Mouse (Mus musculus) liver, embryonic 12.5 days (tissue): ENCODE data around the gene Spint4. TPM values are rescaled to one million over a fixed set of nuclear protein-coding genes. Genes with fewer than 3 reads are reported as not detected.

ENCODE experiments used
- ATAC-seq: fragments of 200-750 bp; cut with Nextera tagmentation; 2 replicates; pipeline ENCODE4 v1.8.0; 2017; ENCODE audit warnings: moderate number of reproducible peaks, mild to moderate bottlenecking, moderate library complexity
- H3K27ac ChIP-seq: fragments of 300-500 bp; sonication (generic); 2 replicates; pipeline ENCODE4 v1.5.1; 2016; ENCODE audit warnings: mild to moderate bottlenecking
- H3K27me3 ChIP-seq: fragments of 300-500 bp; sonication (generic); replicated peaks from 2 replicates; pipeline ENCODE4 v1.6.1; 2016; ENCODE audit warnings: mild to moderate bottlenecking, moderate library complexity
- H3K36me3 ChIP-seq: fragments of 300-500 bp; sonication (generic); 2 replicates; pipeline ENCODE4 v1.6.1; 2016; ENCODE audit warnings: mild to moderate bottlenecking, moderate library complexity
- H3K4me1 ChIP-seq: fragments of 300-500 bp; sonication (generic); 2 replicates; pipeline ENCODE4 v1.6.1; 2016
- H3K4me2 ChIP-seq: fragments of 300-500 bp; sonication (generic); 2 replicates; pipeline ENCODE4 v1.6.1; 2016; ENCODE audit warnings: mild to moderate bottlenecking, moderate library complexity
- H3K4me3 ChIP-seq: fragments of 300-500 bp; sonication (generic); 2 replicates; pipeline ENCODE4 v1.5.1; 2016; ENCODE audit warnings: mild to moderate bottlenecking, moderate library complexity
- H3K9ac ChIP-seq: fragments of 300-500 bp; sonication (generic); 2 replicates; pipeline ENCODE4 v1.6.1; 2016; ENCODE audit warnings: mild to moderate bottlenecking, moderate library complexity
- H3K9me3 ChIP-seq: fragments of 300-500 bp; sonication (generic); replicated peaks from 2 replicates; pipeline ENCODE4 v1.6.1; 2016; ENCODE audit warnings: mild to moderate bottlenecking, moderate library complexity
- WGBS: fragments of 180-500 bp; shearing (Covaris S2); methylation state at CpG from one replicate; pipeline ENCODE4 v1.1.7; 2016; ENCODE audit not compliant: insufficient replicate concordance; 5-methylcytosine and 5-hydroxymethylcytosine counted together
- polyA plus RNA-seq: library from polyadenylated mRNA; unstranded; fragments of >200 nt; fragmentation: Nextera tagmentation; extraction: Ambion mirVana; gene quantifications from 2 replicates; pipeline ENCODE4 v1.2.1, GENCODE M21; 2016

Spint4 gene
- polyA plus RNA-seq, 1 experiment from 2014 or later, result not detected

- Histone ChIP-seq H3K4me1 (no peaks in the 10 kb centered on the region; the same call in 1 of the 2 replicates), H3K27ac (no peak overlapping the region), H3K9ac (no peak overlapping the region), H3K27me3 (peaks cover 31% of the 10 kb centered on the region), H3K9me3 (no peaks in the 10 kb centered on the region), H3K36me3 (no peaks in the 10 kb centered on the region), H3K4me3 (no peak overlapping the region), H3K4me2 (no peak overlapping the region)
- no peak for ATAC-seq
- 73% methylated on average over 5 of the region's 5 CpGs for WGBS
Measured at GRCm38 (mm10) chr2:164735446-164735845, 37.1 kb downstream of the Spint4 start.

GRCm38 (mm10) chr2:164737377-164738090, 39.2 kb downstream of the Spint4 start:
- no peak overlapping the region for H3K9ac ChIP-seq
- H3K4me1 ChIP-seq, result no peaks in the 10 kb centered on the region; the same call in 1 of the 2 replicates
- peaks cover 34% of the 10 kb centered on the region for H3K27me3 ChIP-seq
- WGBS, result 44% methylated on average over 3 of the region's 3 CpGs
- no peaks in the 10 kb centered on the region for H3K9me3 ChIP-seq
- no peak overlapping the region for H3K27ac ChIP-seq
- no peak overlapping the region for H3K4me3 ChIP-seq
- ATAC-seq, result no peak
- H3K4me2 ChIP-seq, result no peak overlapping the region
- H3K36me3 ChIP-seq, result no peaks in the 10 kb centered on the region

GRCm38 (mm10) chr2:164739876-164740275, 41.6 kb downstream of the Spint4 start:
- Histone ChIP-seq H3K9ac (no peak overlapping the region), H3K27me3 (peaks cover 44% of the 10 kb centered on the region), H3K4me3 (no peak overlapping the region), H3K9me3 (no peaks in the 10 kb centered on the region), H3K36me3 (no peaks in the 10 kb centered on the region), H3K27ac (no peak overlapping the region), H3K4me2 (no peak overlapping the region), H3K4me1 (peaks cover 9% of the 10 kb centered on the region)
- WGBS, result 62% methylated on average over 7 of the region's 7 CpGs
- no peak for ATAC-seq

- no peak for ATAC-seq
- peaks cover 30% of the 10 kb centered on the region for H3K27me3 ChIP-seq
- peak overlapping the region; percentile 92 for H3K4me2 ChIP-seq
- WGBS, result 48% methylated on average over 13 of the region's 13 CpGs
- H3K9ac ChIP-seq, result peak overlapping the region; percentile 95
- H3K9me3 ChIP-seq, result no peaks in the 10 kb centered on the region
- peak overlapping the region; percentile 94 for H3K4me3 ChIP-seq
- H3K4me1 ChIP-seq, result peaks cover 40% of the 10 kb centered on the region
- H3K36me3 ChIP-seq, result peaks cover 28% of the 10 kb centered on the region
- no peak overlapping the region for H3K27ac ChIP-seq
Measured at GRCm38 (mm10) chr2:164744987-164745386, 46.7 kb downstream of the Spint4 start.

GRCm38 (mm10) chr2:164745843-164746479, 47.7 kb downstream of the Spint4 start, which contains the start of the genes Wfdc3 and Dnttip1:
TSS of gene Wfdc3 (minus strand) at chr2:164745931.
TSS of gene Dnttip1 (plus strand) at chr2:164745983.
- Histone ChIP-seq H3K4me2 (peak within 1 kb of the TSS; percentile 92), H3K9me3 (no peaks in the 10 kb centered on the region), H3K9ac (peak within 1 kb of the TSS; percentile 95), H3K27me3 (peaks cover 27% of the 10 kb centered on the region), H3K4me1 (peaks cover 40% of the 10 kb centered on the region), H3K36me3 (peaks cover 37% of the 10 kb centered on the region), H3K27ac (peak within 1 kb of the TSS; percentile 90), H3K4me3 (peak within 1 kb of the TSS; percentile 94)
- ATAC-seq, result peak; percentile 86
- 1% methylated on average over 65 of the region's 70 CpGs for WGBS

- Histone ChIP-seq H3K27me3 (peaks cover 22% of the 10 kb centered on the region), H3K9me3 (no peaks in the 10 kb centered on the region), H3K4me1 (peaks cover 40% of the 10 kb centered on the region), H3K36me3 (peaks cover 45% of the 10 kb centered on the region), H3K4me2 (peak overlapping the region; percentile 92), H3K4me3 (peak overlapping the region; percentile 94), H3K27ac (peak overlapping the region; percentile 90), H3K9ac (peak overlapping the region; percentile 95)
- WGBS, result 31% methylated on average over 8 of the region's 8 CpGs
- peak; percentile 44 for ATAC-seq
Measured at GRCm38 (mm10) chr2:164746693-164747092, 48.4 kb downstream of the Spint4 start.

GRCm38 (mm10) chr2:164748191-164748590, 49.9 kb downstream of the Spint4 start:
- ATAC-seq, result peak; percentile 40; the same call in 1 of the 2 replicates

GRCm38 (mm10) chr2:164748991-164749390, 50.7 kb downstream of the Spint4 start:
- H3K9ac ChIP-seq, result no peak overlapping the region
- peaks cover 4% of the 10 kb centered on the region; the same call in 1 of the 2 replicates for H3K27me3 ChIP-seq
- no peak overlapping the region for H3K4me2 ChIP-seq
- no peaks in the 10 kb centered on the region for H3K9me3 ChIP-seq
- H3K27ac ChIP-seq, result peak overlapping the region; percentile 52; the same call in 1 of the 2 replicates
- no peak for ATAC-seq
- peaks cover 34% of the 10 kb centered on the region for H3K4me1 ChIP-seq
- H3K4me3 ChIP-seq, result no peak overlapping the region
- H3K36me3 ChIP-seq, result peaks cover 68% of the 10 kb centered on the region
- 79% methylated on average over 6 of the region's 6 CpGs for WGBS

More at GRCm38 (mm10) chr2:164748191-164748590, 49.9 kb downstream of the Spint4 start:
- Histone ChIP-seq H3K27ac (peak overlapping the region; percentile 52), H3K36me3 (peaks cover 60% of the 10 kb centered on the region), H3K4me1 (peaks cover 40% of the 10 kb centered on the region), H3K4me3 (no peak overlapping the region), H3K27me3 (peaks cover 12% of the 10 kb centered on the region), H3K9ac (peak overlapping the region; percentile 32; the same call in 1 of the 2 replicates), H3K4me2 (peak overlapping the region; percentile 92), H3K9me3 (no peaks in the 10 kb centered on the region)
- 72% methylated on average over 4 of the region's 4 CpGs for WGBS

Other genes starting within 250 kb of the Spint4 start
- 36.1 and 37.9 TPM in 2 replicates for gene Sys1, start 241.5 kb upstream of the Spint4 start, polyA plus RNA-seq
- 4.7 and 5.2 TPM in 2 replicates for gene Gm20458, start 237.5 kb upstream of the Spint4 start, polyA plus RNA-seq
- not detected in 2 replicates for gene Trp53tg5, start 224.8 kb upstream of the Spint4 start, polyA plus RNA-seq
- gene Dbndd2, start 212.4 kb upstream of the Spint4 start, polyA plus RNA-seq, result 0.94 and 1.7 TPM in 2 replicates
- gene Pigt, start 201.0 kb upstream of the Spint4 start, polyA plus RNA-seq, result 29.7 and 30.3 TPM in 2 replicates
- gene Wfdc2, start 136.1 kb upstream of the Spint4 start, polyA plus RNA-seq, result 2.1 and 3.2 TPM in 2 replicates
- gene Spint3, start 125.0 kb upstream of the Spint4 start, polyA plus RNA-seq, result not detected in 2 replicates
- 0.26 TPM in 1 of 2 replicates, not detected in the other for gene Wfdc6a, start 113.1 kb upstream of the Spint4 start, polyA plus RNA-seq
- not detected in 2 replicates for gene Eppin, start 104.9 kb upstream of the Spint4 start, polyA plus RNA-seq
- not detected in 2 replicates for gene Wfdc6b, start 85.0 kb upstream of the Spint4 start, polyA plus RNA-seq
- gene Wfdc8, start 84.9 kb upstream of the Spint4 start, polyA plus RNA-seq, result not detected in 2 replicates
- not detected in 2 replicates for gene Wfdc16, start 59.7 kb upstream of the Spint4 start, polyA plus RNA-seq
- gene Wfdc10, start 42.5 kb upstream of the Spint4 start, polyA plus RNA-seq, result not detected in 2 replicates
- gene Wfdc9, start 41.9 kb upstream of the Spint4 start, polyA plus RNA-seq, result not detected in 2 replicates
- gene Wfdc11, start 24.4 kb upstream of the Spint4 start, polyA plus RNA-seq, result not detected in 2 replicates
- gene Wfdc13, start 13.4 kb upstream of the Spint4 start, polyA plus RNA-seq, result not detected in 2 replicates
- not detected in 2 replicates for gene Spint5, start 16.8 kb downstream of the Spint4 start, polyA plus RNA-seq
- gene Wfdc3, start 47.4 kb downstream of the Spint4 start, polyA plus RNA-seq, result 0.48 and 0.93 TPM in 2 replicates
- 56.9 and 61.0 TPM in 2 replicates for gene Dnttip1, start 47.5 kb downstream of the Spint4 start, polyA plus RNA-seq
- 669 and 687 TPM in 2 replicates for gene Ube2c, start 71.4 kb downstream of the Spint4 start, polyA plus RNA-seq
- gene Tnnc2, start 81.5 kb downstream of the Spint4 start, polyA plus RNA-seq, result 0.66 and 1.8 TPM in 2 replicates
- 5.5 TPM in 2 replicates for gene Snx21, start 87.3 kb downstream of the Spint4 start, polyA plus RNA-seq
- 20.3 and 21.5 TPM in 2 replicates for gene Acot8, start 106.4 kb downstream of the Spint4 start, polyA plus RNA-seq
- 4.8 and 5.9 TPM in 2 replicates for gene Zswim3, start 106.6 kb downstream of the Spint4 start, polyA plus RNA-seq
- 8.9 and 9.1 TPM in 2 replicates for gene Zswim1, start 124.2 kb downstream of the Spint4 start, polyA plus RNA-seq
- not detected in 2 replicates for gene Spata25, start 130.0 kb downstream of the Spint4 start, polyA plus RNA-seq
- 66.7 and 69.3 TPM in 2 replicates for gene Ctsa, start 134.4 kb downstream of the Spint4 start, polyA plus RNA-seq
- gene Neurl2, start 135.0 kb downstream of the Spint4 start, polyA plus RNA-seq, result 2.1 and 2.2 TPM in 2 replicates
- gene Pltp, start 159.2 kb downstream of the Spint4 start, polyA plus RNA-seq, result 8.4 and 8.7 TPM in 2 replicates
- gene Pcif1, start 180.8 kb downstream of the Spint4 start, polyA plus RNA-seq, result 48.6 and 51.5 TPM in 2 replicates
- 10.5 and 11.2 TPM in 2 replicates for gene Zfp335, start 213.3 kb downstream of the Spint4 start, polyA plus RNA-seq
- gene Mmp9, start 242.3 kb downstream of the Spint4 start, polyA plus RNA-seq, result 1.9 TPM in 2 replicates